ENCODE assay signal across 11 mouse cellular contexts in genomic region chr12:79301802-79302201, GRCm38 (mm10). TPM values are rescaled to one million over a fixed set of nuclear protein-coding genes. Genes with fewer than 3 reads are reported as not detected.
DNase-seq lines count a peak whose midpoint lies in the region; ATAC-seq lines count a peak whose summit lies in the region.
"Had no signal": no experiment of that assay in that cellular context is flagged by ENCODE, and none has a peak within 500 bp of the region (broad histone marks: within the 10 kb centered on the region; RNA-seq: fewer than 3 reads in every experiment).

No protein-coding gene starts in this region.

- H3K27me3 ChIP-seq in heart, embryonic 10.5 days (ENCODE audit: insufficient read depth, poor library complexity, severe bottlenecking): no peaks in the 10 kb centered on the region
- H3K27me3 ChIP-seq: heart, embryonic 15.5 days had no signal

- 85% methylated on average over 9 of the region's 9 CpGs for WGBS in heart, embryonic 10.5 days

- no peak overlapping the region for H3K27ac ChIP-seq in heart, embryonic 10.5 days
- H3K27ac ChIP-seq: heart, embryonic 15.5 days had no signal

- peak; percentile 79 to 81 for DNase-seq in heart, adult 18-20 months
- DNase-seq in heart, embryonic 10.5 days (ENCODE audit: low spot score): no peak
- peak; percentile 61 for DNase-seq in urinary bladder, postnatal 14 days (ENCODE audit: low spot score)
- no peak for DNase-seq in urinary bladder, adult 2 months (ENCODE audit: low spot score)
- peak; percentile 74 for DNase-seq in kidney, postnatal 4 days
- peak; percentile 80 for DNase-seq in telencephalon, adult 2 months (ENCODE audit: low read depth, low spot score)
- DNase-seq in cerebellum, postnatal 36 days: no peak
- DNase-seq: embryo, embryonic 11 days; midbrain, embryonic 14.5 days had no signal

- H3K9me3 ChIP-seq in heart, embryonic 10.5 days: no peaks in the 10 kb centered on the region
- H3K9me3 ChIP-seq: heart, embryonic 15.5 days had no signal

- ATAC-seq in activated CD4-positive, CD25-positive, alpha-beta regulatory T cell, adult 4 months: no peak

- no peak overlapping the region for H3K4me3 ChIP-seq in heart, embryonic 10.5 days
- H3K4me3 ChIP-seq: heart, embryonic 15.5 days had no signal

- no peaks in the 10 kb centered on the region; the same call in 1 of the 2 replicates for H3K4me1 ChIP-seq in heart, embryonic 10.5 days

- H3K36me3 ChIP-seq in heart, embryonic 10.5 days: peaks cover 3% of the 10 kb centered on the region; the same call in 1 of the 2 replicates
- H3K36me3 ChIP-seq: heart, embryonic 15.5 days had no signal

RNA-seq across cellular contexts. Expression of gene Rad51b, which starts 4.7 kb away (rescaled TPM):
- under 1 TPM; 0.62 to 0.64 TPM for total RNA-seq in heart, adult 18-20 months (2021)
- 5.1 and 6.6 TPM in 2 replicates for polyA plus RNA-seq in heart, embryonic 10.5 days (2016; fragmentation: Nextera tagmentation; extraction: Ambion mirVana)
- 1.7 and 2.3 TPM in 2 replicates for polyA plus RNA-seq in urinary bladder, adult 2 months (2012; rRNA removed)
- polyA plus RNA-seq in activated CD4-positive, CD25-positive, alpha-beta regulatory T cell, adult 4 months (2017; shearing (Covaris generic)): 1 to 10 TPM; 1.9 to 2.8 TPM

RNA-seq across cellular contexts. Expression of gene Zfyve26, which starts 5.7 kb away (rescaled TPM):
- 10 to 100 TPM; 13.5 to 14.3 TPM for total RNA-seq in heart, adult 18-20 months (2021)
- polyA plus RNA-seq in heart, embryonic 10.5 days (2016; fragmentation: Nextera tagmentation; extraction: Ambion mirVana): 12.4 and 12.5 TPM in 2 replicates
- polyA plus RNA-seq in urinary bladder, adult 2 months (2012; rRNA removed): 37.9 and 39.2 TPM in 2 replicates
- 10 to 100 TPM; 16.4 to 23.8 TPM for polyA plus RNA-seq in activated CD4-positive, CD25-positive, alpha-beta regulatory T cell, adult 4 months (2017; shearing (Covaris generic))

Comparison
In these comparisons a context has a peak if more than half of its experiments do, and no peak if none do; other contexts are left out.
1. DNase-seq: peak in heart, adult 18-20 months (2 of 2), urinary bladder, postnatal 14 days (single experiment), kidney, postnatal 4 days (2 of 2) and telencephalon, adult 2 months (single experiment); none in heart, embryonic 10.5 days (single experiment), urinary bladder, adult 2 months (single experiment) and cerebellum, postnatal 36 days (0 of 2).